Mouse (Mus musculus): ENCODE measurements at regions not wholly inside any gene's neighbourhood (a gene's known extent, or its start where the extent isn't known, plus 50 kb on each side); places are given as distances from the start of the nearest gene placed in this dataset.

DNA sequence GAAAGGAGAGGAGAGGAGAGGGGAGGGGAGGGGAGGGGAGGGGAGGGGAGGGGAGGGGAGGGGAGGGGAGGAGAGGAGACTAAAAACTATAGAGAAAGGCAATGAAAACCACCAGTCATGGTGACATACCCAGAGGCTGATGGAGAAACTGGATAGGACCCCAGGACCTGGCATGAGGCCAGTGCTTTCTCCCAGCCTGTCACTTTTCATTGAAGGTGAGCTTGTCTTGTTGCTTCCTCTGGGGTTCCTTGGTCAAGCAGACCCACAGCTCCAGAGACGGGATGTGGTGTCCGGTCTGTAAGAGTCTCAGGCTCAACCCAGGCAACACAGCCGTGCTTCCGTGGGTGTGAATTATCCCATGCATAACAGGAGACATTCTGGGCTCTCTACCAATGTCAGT, 69.8 kb upstream of the Egln3 start:
- TF ChIP-seq CTCF (IDR thresholded peaks at IDR 0.05; ENCODE audit: low read depth, low read length) (no peak), GATA1 (IDR thresholded peaks at IDR 0.05; ENCODE audit: borderline replicate concordance, low read length) (no peak), POLR2AphosphoS5 (IDR thresholded peaks at IDR 0.05; ENCODE audit: insufficient replicate concordance, low read depth, low read length) (no peak)

Data from G1E (cell line).